Mouse (Mus musculus): ENCODE data around the gene Cnmd. TPM values are rescaled to one million over a fixed set of nuclear protein-coding genes. Genes with fewer than 3 reads are reported as not detected.

The Cnmd gene
- polyA plus RNA-seq, 1 experiment from 2014 or later = 1.7 TPM

DNA sequence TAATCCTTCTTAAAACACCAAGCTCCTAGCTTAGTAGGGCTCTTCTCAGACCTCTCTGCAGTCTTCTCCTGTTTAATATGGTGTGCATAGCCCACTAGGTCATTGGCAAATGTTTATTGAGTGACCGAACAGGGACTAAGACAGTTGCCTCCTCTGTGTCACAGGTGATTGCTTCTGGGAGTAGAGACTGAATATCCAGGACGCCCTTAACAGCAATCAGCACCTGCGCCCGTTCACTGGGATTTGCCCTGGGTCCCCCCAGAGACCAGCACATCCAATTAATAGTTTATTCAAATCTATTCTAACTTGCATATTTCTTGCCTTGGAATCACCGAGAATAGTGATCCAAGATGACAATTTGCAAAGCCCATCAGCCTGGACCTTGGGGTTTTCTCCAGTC lies 10.6 kb upstream of the Cnmd start:
- TF ChIP-seq CTCF (IDR thresholded peaks at IDR 0.05; ENCODE audit: low read depth) = no peak
- no peak overlapping the region for H3K27ac ChIP-seq
- DNase-seq (ENCODE audit: low spot score) (no peak), ATAC-seq (replicated peaks; ENCODE audit: low FRiP score, low read depth) (no peak)
- no peaks in the 10 kb centered on the region for H3K36me3 ChIP-seq (ENCODE audit: insufficient read depth, low read length)
- H3K4me3 ChIP-seq (replicated peaks; ENCODE audit: low read depth, low read length) = no peak overlapping the region
- H3K4me1 ChIP-seq (replicated peaks; ENCODE audit: insufficient read depth, low read length) = no peaks in the 10 kb centered on the region
- no peak overlapping the region for H3K4me2 ChIP-seq (ENCODE audit: low read length)
- H3K9me3 ChIP-seq (replicated peaks; ENCODE audit: low read length) = no peaks in the 10 kb centered on the region
- 67% methylated on average over 5 of the region's 5 CpGs for whole genome bisulfite sequencing
- H3K27me3 ChIP-seq (ENCODE audit: insufficient read depth, low read length) = no peaks in the 10 kb centered on the region
- H3K9ac ChIP-seq (ENCODE audit: low read depth, low read length) = no peak overlapping the region

- H3K36me3 ChIP-seq (ENCODE audit: insufficient read depth, low read length) = no peaks in the 10 kb centered on the region
- 88% methylated on average over 3 of the region's 3 CpGs for WGBS
Observed at GRCm38 (mm10) chr14:79671008-79671407, 9.0 kb upstream of the Cnmd start.

GRCm38 (mm10) chr14:79661005-79661917 lies 709 bp downstream of the Cnmd start:
- TF ChIP-seq CTCF (IDR thresholded peaks at IDR 0.05; ENCODE audit: low read depth) = peak; percentile 86
- 0 out of 2 replicates have a peak overlapping the region, but pooled peaks have one; percentile 32 for H3K9ac ChIP-seq (ENCODE audit: low read depth, low read length)

More at GRCm38 (mm10) chr14:79671008-79671407, 9.0 kb upstream of the Cnmd start:
- Histone ChIP-seq H3K9ac (ENCODE audit: low read depth, low read length) (no peak overlapping the region), H3K27me3 (ENCODE audit: insufficient read depth, low read length) (no peaks in the 10 kb centered on the region), H3K9me3 (replicated peaks; ENCODE audit: low read length) (no peaks in the 10 kb centered on the region), H3K4me2 (ENCODE audit: low read length) (no peak overlapping the region), H3K4me1 (replicated peaks; ENCODE audit: insufficient read depth, low read length) (no peaks in the 10 kb centered on the region), H3K4me3 (replicated peaks; ENCODE audit: low read depth, low read length) (no peak overlapping the region), H3K27ac (no peak overlapping the region)
- ATAC-seq (replicated peaks; ENCODE audit: low FRiP score, low read depth) (no peak), DNase-seq (ENCODE audit: low spot score) (no peak)
- no peak for TF ChIP-seq CTCF (IDR thresholded peaks at IDR 0.05; ENCODE audit: low read depth)

GRCm38 (mm10) chr14:79660467-79660866 lies 1.5 kb downstream of the Cnmd start:
- ATAC-seq (replicated peaks; ENCODE audit: low FRiP score, low read depth) = peak; percentile 26; the same call in 1 of the 2 replicates
- H3K9me3 ChIP-seq (replicated peaks; ENCODE audit: low read length) = no peaks in the 10 kb centered on the region
- no peak overlapping the region for H3K4me3 ChIP-seq (replicated peaks; ENCODE audit: low read depth, low read length)
- H3K36me3 ChIP-seq (ENCODE audit: insufficient read depth, low read length) = no peaks in the 10 kb centered on the region
- no peak for DNase-seq (ENCODE audit: low spot score)
- no peak for TF ChIP-seq CTCF (IDR thresholded peaks at IDR 0.05; ENCODE audit: low read depth)
- H3K9ac ChIP-seq (ENCODE audit: low read depth, low read length) = no peak overlapping the region
- peak overlapping the region; percentile 60 for H3K4me2 ChIP-seq (ENCODE audit: low read length)
- no peaks in the 10 kb centered on the region for H3K4me1 ChIP-seq (replicated peaks; ENCODE audit: insufficient read depth, low read length)
- no peak overlapping the region for H3K27ac ChIP-seq
- 33% methylated on average over 5 of the region's 5 CpGs for WGBS
- H3K27me3 ChIP-seq (ENCODE audit: insufficient read depth, low read length) = no peaks in the 10 kb centered on the region

More at GRCm38 (mm10) chr14:79661005-79661917, 709 bp downstream of the Cnmd start:
- H3K9me3 ChIP-seq (replicated peaks; ENCODE audit: low read length) = no peaks in the 10 kb centered on the region
- peak overlapping the region; percentile 60 for H3K4me2 ChIP-seq (ENCODE audit: low read length)
- H3K36me3 ChIP-seq (ENCODE audit: insufficient read depth, low read length) = no peaks in the 10 kb centered on the region
- DNase-seq (ENCODE audit: low spot score) (peak; percentile 72), ATAC-seq (replicated peaks; ENCODE audit: low FRiP score, low read depth) (peak; percentile 81)
- no peak overlapping the region for H3K27ac ChIP-seq
- H3K4me1 ChIP-seq (replicated peaks; ENCODE audit: insufficient read depth, low read length) = no peaks in the 10 kb centered on the region
- H3K4me3 ChIP-seq (replicated peaks; ENCODE audit: low read depth, low read length) = 0 out of 2 replicates have a peak overlapping the region, but pooled peaks have one; percentile 4
- no peaks in the 10 kb centered on the region for H3K27me3 ChIP-seq (ENCODE audit: insufficient read depth, low read length)
- WGBS = 16% methylated on average over 33 of the region's 33 CpGs

GRCm38 (mm10) chr14:79658748-79659508 lies 3.0 kb downstream of the Cnmd start:
- H3K4me2 ChIP-seq (ENCODE audit: low read length) = no peak overlapping the region
- TF ChIP-seq CTCF (IDR thresholded peaks at IDR 0.05; ENCODE audit: low read depth) = no peak
- no peaks in the 10 kb centered on the region for H3K27me3 ChIP-seq (ENCODE audit: insufficient read depth, low read length)
- H3K9ac ChIP-seq (ENCODE audit: low read depth, low read length) = no peak overlapping the region
- H3K4me3 ChIP-seq (replicated peaks; ENCODE audit: low read depth, low read length) = no peak overlapping the region
- 89% methylated on average over 6 of the region's 6 CpGs for WGBS
- no peak overlapping the region for H3K27ac ChIP-seq
- no peaks in the 10 kb centered on the region for H3K9me3 ChIP-seq (replicated peaks; ENCODE audit: low read length)
- no peaks in the 10 kb centered on the region for H3K36me3 ChIP-seq (ENCODE audit: insufficient read depth, low read length)
- no peaks in the 10 kb centered on the region for H3K4me1 ChIP-seq (replicated peaks; ENCODE audit: insufficient read depth, low read length)
- ATAC-seq (replicated peaks; ENCODE audit: low FRiP score, low read depth) (no peak), DNase-seq (ENCODE audit: low spot score) (no peak)

GRCm38 (mm10) chr14:79658286-79658685 lies 3.7 kb downstream of the Cnmd start:
- no peak for TF ChIP-seq CTCF (IDR thresholded peaks at IDR 0.05; ENCODE audit: low read depth)
- H3K27me3 ChIP-seq (ENCODE audit: insufficient read depth, low read length) = no peaks in the 10 kb centered on the region
- no peak overlapping the region for H3K4me2 ChIP-seq (ENCODE audit: low read length)
- no peak for DNase-seq (ENCODE audit: low spot score)
- 76% methylated on average over 5 of the region's 5 CpGs for WGBS
- H3K36me3 ChIP-seq (ENCODE audit: insufficient read depth, low read length) = no peaks in the 10 kb centered on the region
- H3K9me3 ChIP-seq (replicated peaks; ENCODE audit: low read length) = no peaks in the 10 kb centered on the region
- no peak overlapping the region for H3K4me3 ChIP-seq (replicated peaks; ENCODE audit: low read depth, low read length)
- ATAC-seq (replicated peaks; ENCODE audit: low FRiP score, low read depth) = no peak
- H3K27ac ChIP-seq = no peak overlapping the region
- H3K4me1 ChIP-seq (replicated peaks; ENCODE audit: insufficient read depth, low read length) = no peaks in the 10 kb centered on the region
- H3K9ac ChIP-seq (ENCODE audit: low read depth, low read length) = no peak overlapping the region

Measured in kidney, postnatal 0 days (tissue).